Mouse (Mus musculus) C2C12 (cell line): ENCODE measurements around the gene Nudt17. TPM values are rescaled to one million over a fixed set of nuclear protein-coding genes. Genes with fewer than 3 reads are reported as not detected.
A peak's percentile ranks its signal among the peaks of the same experiment; 100 is the strongest.

Experiments used
- H3K27me3 ChIP-seq: one replicate; pipeline ENCODE4 v1.6.1; 2011; ENCODE audit not compliant: control insufficient read depth, insufficient read depth, insufficient read length
- H3K36me3 ChIP-seq: one replicate; pipeline ENCODE4 v1.6.1; 2011; ENCODE audit not compliant: control insufficient read depth, insufficient read depth
- H3K4me3 ChIP-seq: one replicate; pipeline ENCODE4 v1.5.1; 2011; ENCODE audit warnings: mild to moderate bottlenecking, control low read depth; ENCODE audit not compliant: poor library complexity, insufficient read depth, severe bottlenecking
- H3K79me2 ChIP-seq: one replicate; pipeline ENCODE4 v1.6.1; 2011; ENCODE audit not compliant: control insufficient read depth, insufficient read depth
- H3K79me3 ChIP-seq: one replicate; pipeline ENCODE4 v1.6.1; 2011; ENCODE audit warnings: low read depth, control low read depth
- H3ac ChIP-seq: one replicate; pipeline ENCODE3; 2011; ENCODE audit warnings: low read depth; ENCODE audit not compliant: control insufficient read depth, insufficient read length
- CEBPB ChIP-seq: IDR thresholded peaks from one replicate; pipeline ENCODE4 v1.6.1; 2011; ENCODE audit warnings: low read depth, mild to moderate bottlenecking, control low read depth, moderate library complexity
- CTCF ChIP-seq: IDR thresholded peaks from one replicate; pipeline ENCODE4 v1.5.1; 2011; ENCODE audit not compliant: control insufficient read depth, insufficient read depth, insufficient read length
- FOSL1 ChIP-seq: IDR thresholded peaks from one replicate; pipeline ENCODE4 v1.8.0; 2011; ENCODE audit warnings: mild to moderate bottlenecking, low read length; ENCODE audit not compliant: poor library complexity, insufficient read depth, severe bottlenecking
- MAX ChIP-seq: IDR thresholded peaks from one replicate; pipeline ENCODE4 v1.6.1; 2011; ENCODE audit warnings: mild to moderate bottlenecking, control low read depth
- MYOD1 ChIP-seq: IDR thresholded peaks from one replicate; pipeline ENCODE4 v1.6.1; 2011; ENCODE audit warnings: low read depth; ENCODE audit not compliant: control insufficient read depth, insufficient read length
- MYOG ChIP-seq: IDR thresholded peaks from one replicate; pipeline ENCODE4 v1.6.1; 2011; ENCODE audit not compliant: control insufficient read depth, insufficient read length; ENCODE audit errors: extremely low read depth
- USF1 ChIP-seq: IDR thresholded peaks from one replicate; pipeline ENCODE4 v1.6.1; 2011; ENCODE audit warnings: low read depth, mild to moderate bottlenecking, control low read depth, moderate library complexity
- polyA plus RNA-seq: library from polyadenylated mRNA; unstranded; fragments of >200 nt; fragmentation: generic; extraction: Trizol; gene quantifications from one replicate; pipeline ENCODE4 v1.2.1, GENCODE M21; 2012; ENCODE audit warnings: missing spikeins

The Nudt17 gene
- polyA plus RNA-seq, 1 experiment, result 3.2 TPM

DNA sequence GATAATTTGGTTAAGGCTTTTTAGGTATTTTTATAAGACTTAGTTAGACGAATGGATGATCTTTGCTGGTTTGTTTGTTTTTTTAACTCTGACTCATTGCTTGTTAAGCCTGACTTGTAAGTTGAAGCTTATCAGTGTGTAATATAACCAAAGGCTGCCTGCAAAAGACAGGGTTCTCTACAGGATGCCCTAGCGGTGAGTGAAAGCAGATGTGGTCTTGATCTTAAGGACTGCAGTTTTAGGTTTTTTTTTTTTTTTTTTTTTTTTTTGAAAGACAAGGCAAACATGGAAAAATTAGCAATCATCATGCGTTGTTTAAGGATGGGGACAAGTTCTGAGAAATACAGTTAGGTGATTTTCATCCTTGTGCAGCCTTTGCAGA, 21.0 kb upstream of the Nudt17 start:
- H3K4me3 ChIP-seq, result no peak overlapping the region

DNA sequence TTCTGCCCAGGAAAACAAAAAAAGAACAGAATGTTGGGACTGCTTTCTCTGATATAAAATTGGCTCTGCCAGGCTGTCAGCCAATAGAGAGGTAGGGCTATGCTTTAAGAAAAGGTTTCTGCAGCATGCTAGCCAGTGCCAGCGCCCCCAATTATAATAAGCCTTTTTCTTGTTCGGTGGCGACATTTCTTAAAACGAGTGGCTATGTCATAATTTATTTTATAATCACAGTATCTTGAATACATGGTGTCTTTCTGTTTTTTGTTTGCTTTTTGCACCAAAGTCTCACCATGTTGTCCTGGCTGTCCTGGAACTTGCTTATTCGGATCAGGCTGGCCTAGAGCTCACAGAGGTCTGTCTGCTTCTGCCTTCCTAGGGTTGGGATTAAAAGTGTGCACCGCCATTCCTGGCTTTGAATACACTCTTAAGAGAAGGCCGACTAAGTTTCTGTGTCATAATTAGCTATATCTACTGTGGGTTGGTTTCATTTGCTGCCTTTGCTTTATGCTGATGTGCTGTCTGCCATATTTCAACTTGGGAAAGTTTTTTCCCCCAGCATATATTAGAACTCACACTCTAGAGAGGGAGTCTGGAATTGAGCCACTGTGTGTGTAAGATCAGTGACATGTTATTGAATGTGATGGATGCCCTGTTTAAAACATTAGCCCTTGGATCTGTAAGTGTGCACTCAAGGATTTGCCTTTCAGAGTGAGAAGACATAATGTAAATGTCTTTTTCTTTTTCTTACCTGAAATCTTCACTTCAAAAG, 20.5 kb upstream of the Nudt17 start:
- H3K79me2 ChIP-seq, result peaks cover 88% of the 10 kb centered on the region
- peak overlapping the region; percentile 91 for H3K4me3 ChIP-seq
- TF ChIP-seq MYOG (no peak), FOSL1 (no peak), MAX (no peak), CTCF (no peak), USF1 (no peak), MYOD1 (no peak), CEBPB (no peak)
- H3ac ChIP-seq, result no peak overlapping the region
- H3K27me3 ChIP-seq, result no peaks in the 10 kb centered on the region
- H3K36me3 ChIP-seq, result peaks cover 4% of the 10 kb centered on the region
- H3K79me3 ChIP-seq, result peaks cover 63% of the 10 kb centered on the region

More for the DNA sequence above, 21.0 kb upstream of the Nudt17 start:
- Histone ChIP-seq H3ac (no peak overlapping the region), H3K36me3 (no peaks in the 10 kb centered on the region), H3K79me2 (peaks cover 94% of the 10 kb centered on the region), H3K27me3 (no peaks in the 10 kb centered on the region), H3K79me3 (peaks cover 69% of the 10 kb centered on the region)
- TF ChIP-seq MAX (no peak), USF1 (no peak), FOSL1 (no peak), CEBPB (no peak), MYOG (no peak), MYOD1 (no peak), CTCF (no peak)

DNA sequence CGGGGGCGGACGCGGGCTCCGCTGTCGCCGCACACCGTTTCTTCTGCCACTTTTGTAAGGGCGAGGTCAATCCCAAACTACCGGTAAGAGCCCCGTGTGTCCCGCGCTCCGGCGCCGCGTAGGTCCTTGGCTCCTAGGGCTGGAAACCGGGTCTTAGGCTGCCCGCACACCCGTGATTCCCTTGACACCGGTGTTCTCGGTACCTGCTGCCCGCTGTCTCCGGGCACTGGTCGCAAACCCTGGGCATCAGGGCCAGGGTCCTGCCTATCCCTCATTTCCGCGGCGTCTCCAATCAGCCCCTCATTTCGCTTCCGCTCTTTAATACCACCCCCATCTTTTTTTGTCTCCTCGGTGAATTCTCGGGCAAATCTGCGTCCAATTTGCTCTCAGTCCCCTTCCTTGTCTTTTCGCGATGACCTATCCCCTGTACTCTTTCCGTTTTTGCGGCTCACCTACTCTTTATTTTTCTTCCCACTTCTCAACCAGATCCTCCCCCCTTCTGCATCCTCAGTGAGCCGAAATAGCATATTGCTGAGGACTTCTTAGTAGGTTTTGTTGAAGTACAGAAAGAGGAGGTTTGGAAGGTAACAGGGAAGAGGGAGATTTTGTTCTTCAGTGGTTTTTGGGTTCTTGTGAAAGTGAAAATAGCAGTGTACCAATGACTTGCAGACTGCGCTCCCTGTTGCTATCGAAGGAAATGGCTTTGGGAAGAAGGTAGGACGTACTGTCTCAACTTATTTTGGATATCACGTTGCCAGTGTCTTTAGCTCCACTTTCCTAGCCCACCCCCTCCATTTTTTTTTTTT, 19.7 kb upstream of the Nudt17 start:
- no peak for TF ChIP-seq MYOG
- TF ChIP-seq CEBPB, result no peak
- no peak for TF ChIP-seq FOSL1
- TF ChIP-seq USF1, result no peak
- no peak for TF ChIP-seq MYOD1
- Histone ChIP-seq H3K36me3 (peaks cover 12% of the 10 kb centered on the region), H3K79me2 (peaks cover 81% of the 10 kb centered on the region), H3K4me3 (peak overlapping the region; percentile 91), H3ac (peak overlapping the region; percentile 91), H3K79me3 (peaks cover 61% of the 10 kb centered on the region), H3K27me3 (no peaks in the 10 kb centered on the region)

DNA sequence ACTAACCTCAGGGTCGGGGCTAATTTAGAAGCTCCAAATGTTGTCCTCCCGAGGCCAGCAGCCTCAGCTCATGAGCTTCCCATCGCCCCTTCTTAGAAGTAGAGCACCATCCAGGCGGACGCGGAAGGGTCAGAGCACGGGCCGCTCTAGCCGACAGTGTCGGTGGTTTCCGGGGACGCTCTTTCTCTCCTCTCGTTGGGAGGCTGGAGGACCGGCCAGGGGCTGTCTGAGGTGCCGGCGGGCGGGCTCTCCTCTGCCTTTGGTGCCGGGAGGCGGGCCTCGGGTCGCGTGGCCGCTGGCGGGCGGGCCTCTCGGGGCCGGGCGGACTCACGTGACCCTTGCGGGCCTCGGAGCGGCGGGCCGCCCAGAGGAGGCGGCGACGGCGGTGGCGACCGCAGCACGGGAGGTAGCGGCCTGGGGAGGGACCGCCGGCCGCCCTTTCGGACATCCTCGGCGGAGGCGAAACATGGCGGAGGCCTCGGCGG, 19.0 kb upstream of the Nudt17 start, which contains the start of the genes Polr3c and Rnf115:
Gene Polr3c (minus strand): TSS at position 286 of the 485 bp plus-strand sequence.
Gene Rnf115 (plus strand): TSS at position 322 of the 485 bp plus-strand sequence.
- peaks cover 74% of the 10 kb centered on the region for H3K79me2 ChIP-seq

DNA sequence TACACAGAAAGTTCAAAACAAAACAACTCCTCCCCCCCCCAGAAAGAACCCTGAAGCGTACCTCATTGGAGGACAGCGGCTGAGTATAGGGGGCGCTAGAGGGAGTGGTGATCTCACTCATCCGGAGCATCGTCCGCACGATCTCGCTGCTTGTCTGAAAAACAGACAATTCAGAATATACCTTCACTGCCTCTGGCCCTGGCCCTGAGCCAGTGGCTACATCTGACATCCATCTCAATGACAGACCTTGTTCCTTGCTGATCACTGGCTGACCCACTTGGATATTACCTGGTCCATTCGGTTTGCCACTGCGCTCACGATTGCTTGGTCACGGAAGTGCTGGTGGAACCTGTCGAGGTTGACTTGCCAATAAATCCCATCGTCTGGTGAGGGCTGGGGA, 10.8 kb upstream of the Nudt17 start:
- no peaks in the 10 kb centered on the region for H3K79me2 ChIP-seq
- H3ac ChIP-seq, result no peak overlapping the region
- no peaks in the 10 kb centered on the region for H3K27me3 ChIP-seq
- no peak overlapping the region for H3K4me3 ChIP-seq
- peaks cover 72% of the 10 kb centered on the region for H3K36me3 ChIP-seq
- TF ChIP-seq CTCF (no peak), MAX (no peak), CEBPB (no peak), USF1 (no peak), FOSL1 (no peak), MYOG (no peak), MYOD1 (no peak)
- H3K79me3 ChIP-seq, result no peaks in the 10 kb centered on the region

More for the DNA sequence above, 19.0 kb upstream of the Nudt17 start, which contains the start of the genes Polr3c and Rnf115:
- TF ChIP-seq CTCF, result no peak
- TF ChIP-seq USF1, result peak; percentile 71
- TF ChIP-seq CEBPB, result no peak
- TF ChIP-seq MYOD1, result no peak
- no peak for TF ChIP-seq FOSL1
- TF ChIP-seq MYOG, result no peak
- peak; percentile 29 for TF ChIP-seq MAX
- H3K4me3 ChIP-seq, result peak within 1 kb of the TSS; percentile 91
- peaks cover 18% of the 10 kb centered on the region for H3K36me3 ChIP-seq
- H3K27me3 ChIP-seq, result no peaks in the 10 kb centered on the region
- H3K79me3 ChIP-seq, result peaks cover 57% of the 10 kb centered on the region
- peak within 1 kb of the TSS; percentile 91 for H3ac ChIP-seq
